Mouse (Mus musculus) kidney, embryonic 16.5 days (tissue): ENCODE data around the gene Slmap. TPM values are rescaled to one million over a fixed set of nuclear protein-coding genes. Genes with fewer than 3 reads are reported as not detected.
"Not testable (repeated sequence)": the region's sequence is repeated elsewhere in the genome, so short reads cannot be mapped to it uniquely, and the experiment has no call there.

ENCODE experiments used
- ATAC-seq: fragments of 200-750 bp; cut with Nextera tagmentation; 2 replicates; pipeline ENCODE4 v1.8.0; 2017; ENCODE audit warnings: moderate TSS enrichment; ENCODE audit not compliant: low FRiP score, low TSS enrichment
- H3K27ac ChIP-seq: fragments of 300-500 bp; sonication (generic); 2 replicates; pipeline ENCODE4 v1.5.1; 2014; ENCODE audit warnings: low read length
- H3K27me3 ChIP-seq: fragments of 300-500 bp; sonication (generic); 2 replicates; pipeline ENCODE4 v1.6.1; 2014; ENCODE audit warnings: low read length, control low read depth, mixed read lengths; ENCODE audit not compliant: insufficient read depth
- H3K36me3 ChIP-seq: fragments of 300-500 bp; sonication (generic); 2 replicates; pipeline ENCODE4 v1.6.1; 2014; ENCODE audit warnings: low read length, control low read depth, mixed read lengths; ENCODE audit not compliant: insufficient read depth
- H3K4me1 ChIP-seq: fragments of 300-500 bp; sonication (generic); 2 replicates; pipeline ENCODE4 v1.6.1; 2014; ENCODE audit warnings: low read length, control low read depth, mixed read lengths; ENCODE audit not compliant: insufficient read depth
- H3K4me2 ChIP-seq: fragments of 300-500 bp; sonication (generic); replicated peaks from 2 replicates; pipeline ENCODE4 v1.6.1; 2014; ENCODE audit warnings: low read depth, low read length
- H3K4me3 ChIP-seq: fragments of 300-500 bp; sonication (generic); 2 replicates; pipeline ENCODE4 v1.5.1; 2014; ENCODE audit warnings: mild to moderate bottlenecking, low read length
- H3K9ac ChIP-seq: fragments of 300-500 bp; sonication (generic); replicated peaks from 2 replicates; pipeline ENCODE4 v1.6.1; 2014; ENCODE audit warnings: low read length
- H3K9me3 ChIP-seq: fragments of 300-500 bp; sonication (generic); 2 replicates; pipeline ENCODE4 v1.6.1; 2016; ENCODE audit warnings: low read length, control low read depth
- WGBS: fragments of 180-500 bp; shearing (Covaris S2); extraction: QIAGEN DNeasy Blood & Tissue Kit; methylation state at CpG from one replicate; pipeline ENCODE4 v1.1.7; 2014; 5-methylcytosine and 5-hydroxymethylcytosine counted together
- polyA plus RNA-seq: library from polyadenylated mRNA; unstranded; fragments of >200 nt; fragmentation: Nextera tagmentation; extraction: Ambion mirVana; gene quantifications from 2 replicates; pipeline ENCODE4 v1.2.1, GENCODE M21; 2015

Slmap gene
- polyA plus RNA-seq, 1 experiment from 2014 or later = 18.4 TPM

GRCm38 (mm10) chr14:26517843-26518242 is 16.9 kb downstream of the Slmap start:
- 84% methylated on average over 4 of the region's 4 CpGs for WGBS
- H3K4me3 ChIP-seq = no peak overlapping the region
- no peaks in the 10 kb centered on the region for H3K36me3 ChIP-seq
- no peak overlapping the region for H3K27ac ChIP-seq
- H3K4me1 ChIP-seq = peaks cover 5% of the 10 kb centered on the region; the same call in 1 of the 2 replicates
- ATAC-seq = no peak
- H3K9me3 ChIP-seq = no peaks in the 10 kb centered on the region
- H3K9ac ChIP-seq = no peak overlapping the region
- no peak overlapping the region for H3K4me2 ChIP-seq
- H3K27me3 ChIP-seq = no peaks in the 10 kb centered on the region

GRCm38 (mm10) chr14:26516232-26516631 is 18.5 kb downstream of the Slmap start:
- H3K27me3 ChIP-seq, H3K36me3 ChIP-seq, H3K9me3 ChIP-seq, H3K4me1 ChIP-seq, H3K27ac ChIP-seq, ATAC-seq, H3K9ac ChIP-seq, H3K4me3 ChIP-seq, H3K4me2 ChIP-seq: not testable (repeated sequence)
- WGBS = 77% methylated on average over 2 of the region's 2 CpGs

- Histone ChIP-seq H3K4me3 (no peak overlapping the region), H3K36me3 (no peaks in the 10 kb centered on the region), H3K9me3 (no peaks in the 10 kb centered on the region), H3K9ac (no peak overlapping the region), H3K4me1 (0 out of 2 replicates have a peak, but pooled peaks cover 4% of the 10 kb centered on the region), H3K27me3 (no peaks in the 10 kb centered on the region), H3K27ac (no peak overlapping the region), H3K4me2 (no peak overlapping the region)
- ATAC-seq = no peak
- 74% methylated on average over 9 of the region's 9 CpGs for WGBS
These were observed 18.9 kb downstream of the Slmap start for GRCm38 (mm10) chr14:26515802-26516201.

GRCm38 (mm10) chr14:26510545-26510944 is 24.2 kb downstream of the Slmap start:
- Histone ChIP-seq H3K27ac (no peak overlapping the region), H3K9me3 (no peaks in the 10 kb centered on the region), H3K27me3 (no peaks in the 10 kb centered on the region), H3K9ac (no peak overlapping the region), H3K4me1 (no peaks in the 10 kb centered on the region), H3K4me3 (no peak overlapping the region), H3K4me2 (no peak overlapping the region), H3K36me3 (no peaks in the 10 kb centered on the region)
- WGBS = 88% methylated on average over 2 of the region's 2 CpGs
- ATAC-seq = no peak

- WGBS = 67% methylated on average over 6 of the region's 6 CpGs
- no peak for ATAC-seq
- H3K9me3 ChIP-seq = no peaks in the 10 kb centered on the region
These were observed 26.6 kb downstream of the Slmap start for GRCm38 (mm10) chr14:26508150-26508549.

GRCm38 (mm10) chr14:26507361-26507760 is 27.4 kb downstream of the Slmap start:
- ATAC-seq = no peak
- no peak overlapping the region for H3K27ac ChIP-seq
- 76% methylated on average over 4 of the region's 4 CpGs for WGBS
- H3K9me3 ChIP-seq = no peaks in the 10 kb centered on the region
- no peak overlapping the region for H3K4me3 ChIP-seq
- no peak overlapping the region for H3K9ac ChIP-seq
- H3K4me2 ChIP-seq = no peak overlapping the region
- H3K36me3 ChIP-seq = no peaks in the 10 kb centered on the region
- 0 out of 2 replicates have a peak, but pooled peaks cover 5% of the 10 kb centered on the region for H3K4me1 ChIP-seq
- no peaks in the 10 kb centered on the region for H3K27me3 ChIP-seq

More at GRCm38 (mm10) chr14:26508150-26508549, 26.6 kb downstream of the Slmap start:
- Histone ChIP-seq H3K27me3 (no peaks in the 10 kb centered on the region), H3K4me2 (no peak overlapping the region), H3K9ac (no peak overlapping the region), H3K36me3 (no peaks in the 10 kb centered on the region), H3K27ac (no peak overlapping the region), H3K4me1 (0 out of 2 replicates have a peak, but pooled peaks cover 5% of the 10 kb centered on the region), H3K4me3 (no peak overlapping the region)

- H3K4me2 ChIP-seq = no peak overlapping the region
- no peaks in the 10 kb centered on the region for H3K27me3 ChIP-seq
- 91% methylated on average over 4 of the region's 4 CpGs for WGBS
- H3K4me1 ChIP-seq = 0 out of 2 replicates have a peak, but pooled peaks cover 5% of the 10 kb centered on the region
- no peak overlapping the region for H3K9ac ChIP-seq
- H3K4me3 ChIP-seq = no peak overlapping the region
- H3K27ac ChIP-seq = no peak overlapping the region
- no peaks in the 10 kb centered on the region for H3K9me3 ChIP-seq
- no peak for ATAC-seq
- no peaks in the 10 kb centered on the region for H3K36me3 ChIP-seq
These were observed 30.2 kb downstream of the Slmap start for GRCm38 (mm10) chr14:26504541-26504940.

GRCm38 (mm10) chr14:26500136-26500933 is 34.4 kb downstream of the Slmap start:
- Histone ChIP-seq H3K27me3 (no peaks in the 10 kb centered on the region), H3K4me1 (0 out of 2 replicates have a peak, but pooled peaks cover 5% of the 10 kb centered on the region), H3K4me2 (no peak overlapping the region), H3K36me3 (no peaks in the 10 kb centered on the region), H3K9me3 (no peaks in the 10 kb centered on the region), H3K4me3 (no peak overlapping the region), H3K27ac (no peak overlapping the region), H3K9ac (no peak overlapping the region)
- no peak for ATAC-seq
- WGBS = 87% methylated on average over 2 of the region's 2 CpGs

- no peaks in the 10 kb centered on the region for H3K27me3 ChIP-seq
- no peaks in the 10 kb centered on the region for H3K36me3 ChIP-seq
- no peaks in the 10 kb centered on the region for H3K9me3 ChIP-seq
- no peak overlapping the region for H3K27ac ChIP-seq
- no peaks in the 10 kb centered on the region for H3K4me1 ChIP-seq
- no peak overlapping the region for H3K4me2 ChIP-seq
- H3K4me3 ChIP-seq = no peak overlapping the region
- H3K9ac ChIP-seq = no peak overlapping the region
- WGBS = 91% methylated on average over 1 of the region's 1 CpGs
- ATAC-seq = no peak
These were observed 39.7 kb downstream of the Slmap start for GRCm38 (mm10) chr14:26495021-26495420.

- Histone ChIP-seq H3K4me3 (no peak overlapping the region), H3K36me3 (no peaks in the 10 kb centered on the region), H3K4me1 (peaks cover 4% of the 10 kb centered on the region; the same call in 1 of the 2 replicates), H3K9me3 (no peaks in the 10 kb centered on the region), H3K27me3 (no peaks in the 10 kb centered on the region), H3K9ac (no peak overlapping the region), H3K27ac (no peak overlapping the region), H3K4me2 (no peak overlapping the region)
- ATAC-seq = peak; percentile 71; the same call in 1 of the 2 replicates
- 20% methylated on average over 2 of the region's 2 CpGs for WGBS
These were observed 43.6 kb downstream of the Slmap start for GRCm38 (mm10) chr14:26491150-26491549.
